Mouse (Mus musculus): ENCODE measurements at regions not wholly inside any gene's neighbourhood (a gene's known extent, or its start where the extent isn't known, plus 50 kb on each side); places are given as distances from the start of the nearest gene placed in this dataset.

GRCm38 (mm10) chr13:107528724-107529456, 507.0 kb upstream of the Kif2a start:
- no peak for DNase-seq

- no peak for DNase-seq
Measured at GRCm38 (mm10) chr13:107522942-107523341, 501.0 kb upstream of the Kif2a start.

- DNase-seq = no peak
Measured at GRCm38 (mm10) chr13:107514236-107514635, 492.3 kb upstream of the Kif2a start.

DNA sequence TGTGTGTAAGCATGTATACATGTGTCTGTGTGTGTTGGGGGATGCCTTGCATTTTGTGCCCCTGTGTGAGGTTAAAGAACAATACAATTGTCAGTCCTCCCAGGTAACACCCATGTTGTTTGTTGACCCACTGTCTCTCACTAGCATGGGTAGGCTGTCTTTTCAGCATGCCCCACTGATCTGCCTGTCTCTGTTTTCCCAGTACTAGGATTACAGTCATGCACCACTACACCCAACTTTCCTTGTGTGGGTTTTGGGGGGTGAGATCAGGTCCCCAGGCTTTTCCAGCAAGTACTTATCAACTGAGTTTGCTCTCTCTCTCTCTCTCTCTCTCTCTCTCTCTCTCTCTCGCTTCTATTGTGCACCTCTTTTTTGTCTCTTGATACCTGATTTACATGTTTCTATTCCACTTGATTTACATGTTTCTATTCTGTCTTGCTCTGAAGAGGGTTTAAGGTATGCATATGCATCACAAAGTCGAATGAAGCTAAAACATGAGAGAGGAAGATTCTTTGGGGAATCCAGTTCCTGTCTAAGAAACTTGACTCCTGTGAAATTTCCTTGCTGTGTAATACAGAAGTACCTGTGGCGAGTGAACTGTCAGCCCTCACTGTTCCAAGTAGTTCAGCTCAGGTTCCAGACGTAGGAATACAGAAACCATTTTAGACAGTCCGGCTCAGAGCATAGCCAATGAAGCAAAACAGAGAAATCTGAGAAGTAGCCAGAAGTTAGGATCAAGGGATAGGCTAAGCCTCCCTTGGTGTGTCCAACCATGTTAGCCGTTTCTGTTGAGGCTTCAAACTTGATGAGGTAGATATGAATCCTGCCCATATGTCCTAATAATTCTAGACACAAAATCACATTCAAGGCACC, 491.6 kb upstream of the Kif2a start:
- DNase-seq = no peak

- DNase-seq = no peak
Measured at GRCm38 (mm10) chr13:107507336-107507735, 485.4 kb upstream of the Kif2a start.

- DNase-seq = no peak
Measured at GRCm38 (mm10) chr13:107506832-107507231, 484.9 kb upstream of the Kif2a start.

GRCm38 (mm10) chr13:107505318-107505717, 483.4 kb upstream of the Kif2a start:
- no peak for DNase-seq

DNA sequence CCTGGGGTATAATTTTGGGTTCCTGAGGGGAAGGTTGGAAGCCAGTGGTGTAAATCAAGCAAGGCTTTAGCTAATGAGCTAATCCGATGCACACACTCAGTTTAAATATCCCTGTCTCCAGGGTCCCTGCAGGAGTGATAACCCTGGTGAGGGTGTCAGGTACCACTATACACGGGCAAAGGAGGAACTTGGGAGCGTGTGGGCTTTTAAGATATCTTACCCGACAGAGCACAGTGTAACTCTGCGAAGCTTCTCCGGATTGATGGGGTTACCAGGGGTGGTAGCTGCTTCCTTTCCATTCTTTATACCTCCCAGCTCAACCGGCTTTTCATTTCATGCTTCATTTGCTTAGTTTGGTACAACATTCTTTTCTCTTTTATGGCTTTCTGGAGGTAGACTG, 480.3 kb upstream of the Kif2a start:
- no peak for DNase-seq

DNA sequence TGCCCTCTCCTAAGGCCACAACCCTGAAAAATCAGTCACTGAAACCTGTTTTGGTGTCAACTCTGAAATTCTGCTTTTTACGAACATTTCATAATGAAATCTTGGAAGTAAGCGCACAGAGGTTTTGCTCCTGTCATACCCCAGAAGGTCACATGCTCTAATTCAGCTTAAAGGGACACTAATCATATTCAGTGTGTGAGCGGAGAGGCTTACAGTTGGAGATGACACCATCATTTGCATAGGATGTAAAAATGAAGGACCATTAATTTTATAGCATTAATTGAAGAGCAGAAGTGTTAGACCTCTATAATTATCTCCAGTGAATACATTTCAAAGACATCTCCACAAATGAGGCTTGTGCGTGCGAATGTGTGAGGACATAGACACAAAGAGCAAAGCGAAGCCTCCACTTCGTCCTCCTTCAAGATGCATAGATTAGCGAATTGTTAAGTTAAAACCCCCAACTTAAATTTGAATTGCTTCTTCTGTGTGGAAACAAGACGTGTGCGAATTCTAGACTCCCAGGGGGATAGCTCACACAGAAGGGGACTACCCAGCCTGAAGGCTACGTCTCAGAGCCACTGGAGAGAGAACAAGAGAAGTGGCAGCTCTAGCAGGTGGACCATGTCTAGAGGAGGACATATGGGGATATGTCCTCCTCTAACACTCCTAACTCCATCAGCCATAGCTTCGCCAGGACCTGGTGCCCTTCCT, 479.0 kb upstream of the Kif2a start:
- DNase-seq = no peak

DNA sequence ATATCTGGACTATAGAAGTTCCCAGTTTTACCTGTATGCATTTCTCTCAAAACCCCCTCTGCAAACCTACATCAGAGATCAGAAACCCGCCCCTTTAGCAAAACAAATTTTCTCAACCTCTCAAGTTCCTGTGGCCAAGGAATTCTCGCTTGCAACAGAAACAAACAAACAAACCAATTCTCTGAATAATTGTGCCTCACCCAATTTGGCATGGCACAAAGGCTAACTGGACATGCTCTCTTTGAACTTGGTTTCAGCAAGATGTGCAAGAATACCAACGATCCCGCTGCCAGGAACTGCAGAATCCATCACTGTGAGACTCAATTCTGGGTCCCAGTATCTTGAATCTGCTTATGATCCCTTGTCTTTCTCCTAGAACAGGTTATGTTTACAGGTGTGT, 477.4 kb upstream of the Kif2a start:
- no peak for DNase-seq

GRCm38 (mm10) chr13:107495161-107495732, 473.3 kb upstream of the Kif2a start:
- no peak for DNase-seq

- DNase-seq = no peak
Measured at GRCm38 (mm10) chr13:107493765-107494164, 471.8 kb upstream of the Kif2a start.

DNA sequence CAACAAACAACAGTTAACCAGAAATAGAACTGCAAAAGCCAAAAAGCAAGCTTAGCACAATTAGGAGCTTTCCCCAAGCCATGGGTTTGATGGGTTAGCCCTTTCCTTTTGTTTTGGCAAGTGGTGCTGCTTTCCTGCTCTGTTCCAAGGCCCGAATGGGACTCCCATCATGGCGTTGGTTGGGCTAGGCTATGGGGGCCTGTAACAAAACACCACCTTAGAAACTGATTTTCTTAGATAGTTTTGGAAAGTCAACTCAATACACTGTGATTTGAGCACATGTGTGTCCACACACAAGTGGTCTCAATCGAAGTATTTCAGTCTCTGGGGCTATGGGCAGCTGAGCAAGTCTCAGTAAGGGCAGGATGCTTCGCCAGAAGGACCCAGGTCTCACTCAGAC, 470.5 kb upstream of the Kif2a start:
- DNase-seq = no peak

DNA sequence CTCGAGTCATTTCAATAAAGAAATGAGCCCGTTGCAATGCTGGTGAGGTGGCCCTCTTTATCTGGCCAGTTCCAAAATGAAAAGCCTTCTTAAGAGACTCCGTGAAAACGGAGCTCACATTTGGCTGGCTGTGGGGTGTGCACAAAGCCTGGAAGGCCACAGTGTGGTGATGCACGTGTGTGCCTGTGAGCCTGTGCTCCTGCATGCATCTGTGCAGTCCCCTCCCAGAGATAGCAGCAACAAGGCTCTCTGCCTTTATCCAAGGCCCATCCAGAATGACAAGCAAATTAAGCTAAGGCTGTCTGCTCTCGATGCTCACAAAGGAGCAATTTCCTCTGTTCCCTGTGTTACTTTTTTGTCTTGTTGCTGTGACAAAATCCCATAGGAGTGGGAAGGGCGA, 469.5 kb upstream of the Kif2a start:
- no peak for DNase-seq

GRCm38 (mm10) chr13:107485400-107486017, 463.6 kb upstream of the Kif2a start:
- no peak for DNase-seq

DNA sequence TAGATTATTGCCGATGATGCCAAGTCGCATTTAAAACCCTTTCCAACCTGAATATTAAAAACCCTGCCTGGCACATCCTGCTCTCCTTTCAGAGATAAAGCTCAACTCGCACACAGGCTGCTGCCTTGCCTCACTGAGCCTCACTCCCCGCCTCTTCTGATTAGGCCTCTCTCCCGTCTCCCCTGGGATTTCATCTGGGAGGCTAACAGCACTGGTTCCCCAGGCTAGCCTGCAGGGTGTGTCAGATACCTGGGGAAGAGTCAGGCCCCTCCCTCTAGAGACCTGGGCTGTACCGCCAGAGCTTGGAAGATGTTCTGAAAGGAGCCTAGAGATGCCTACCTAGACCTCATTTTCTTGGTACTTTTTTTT, 462.7 kb upstream of the Kif2a start:
- no peak for DNase-seq

DNA sequence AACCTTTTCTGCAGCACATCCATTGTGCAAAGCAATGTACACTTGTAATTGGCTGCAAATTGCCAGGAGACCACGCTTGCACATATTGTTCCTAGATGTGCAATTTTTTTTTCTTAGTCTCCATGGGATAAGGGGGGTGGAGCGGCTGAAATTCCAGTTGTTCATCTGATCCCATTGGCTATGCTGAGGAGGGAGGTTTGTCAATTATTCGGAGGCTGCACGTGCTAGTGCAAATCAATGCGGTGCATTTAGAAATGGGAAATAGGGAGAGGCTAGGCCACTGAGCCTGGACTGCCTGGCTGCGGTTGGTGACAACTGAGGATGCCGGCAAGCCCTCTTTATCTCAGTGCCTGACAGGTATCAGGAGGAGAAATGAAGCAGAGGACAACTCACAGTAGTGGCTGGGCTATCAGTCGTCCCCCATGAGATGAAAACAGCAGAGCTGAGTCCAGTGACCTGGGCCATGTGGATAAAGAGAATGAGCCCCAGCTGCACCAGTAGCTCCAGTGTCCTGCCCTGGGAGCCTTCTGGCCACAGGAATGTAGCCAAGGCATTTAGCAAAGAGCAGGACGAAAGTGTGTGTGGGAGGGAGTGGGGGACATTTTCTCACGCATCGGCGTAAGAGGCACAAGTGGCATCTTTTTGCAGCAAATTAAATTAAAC, 462.2 kb upstream of the Kif2a start:
- no peak for DNase-seq

- DNase-seq = no peak
Measured at GRCm38 (mm10) chr13:107475166-107475565, 453.2 kb upstream of the Kif2a start.

GRCm38 (mm10) chr13:107469491-107470276, 447.8 kb upstream of the Kif2a start:
- no peak for DNase-seq

DNA sequence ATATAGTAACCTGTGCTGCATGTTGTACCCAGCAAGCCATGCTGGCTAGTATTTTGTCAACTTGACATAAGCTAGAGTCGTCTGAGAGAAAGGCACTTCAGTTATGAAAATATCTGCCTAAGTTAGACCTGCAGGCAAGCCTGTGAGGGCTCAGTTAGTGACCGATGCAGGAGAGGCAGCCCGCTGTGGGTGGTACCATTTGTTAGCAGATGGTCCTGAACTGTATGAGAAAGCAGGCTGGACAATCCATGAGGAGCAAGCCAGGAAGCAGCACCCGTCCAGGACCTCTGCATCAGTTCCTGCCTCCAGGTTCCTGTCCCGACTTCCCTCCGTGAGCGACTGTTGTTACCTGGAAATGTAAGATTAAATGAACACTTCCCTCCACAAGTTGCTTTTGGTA, 440.9 kb upstream of the Kif2a start:
- DNase-seq = no peak

Measured in B cell, adult 2 months (primary cell).